Mouse (Mus musculus): ENCODE measurements around the gene Limd1. TPM values are rescaled to one million over a fixed set of nuclear protein-coding genes. Genes with fewer than 3 reads are reported as not detected.

Gene Limd1
- polyA plus RNA-seq (2012): 19.9 and 20.4 TPM in 2 replicates

DNA sequence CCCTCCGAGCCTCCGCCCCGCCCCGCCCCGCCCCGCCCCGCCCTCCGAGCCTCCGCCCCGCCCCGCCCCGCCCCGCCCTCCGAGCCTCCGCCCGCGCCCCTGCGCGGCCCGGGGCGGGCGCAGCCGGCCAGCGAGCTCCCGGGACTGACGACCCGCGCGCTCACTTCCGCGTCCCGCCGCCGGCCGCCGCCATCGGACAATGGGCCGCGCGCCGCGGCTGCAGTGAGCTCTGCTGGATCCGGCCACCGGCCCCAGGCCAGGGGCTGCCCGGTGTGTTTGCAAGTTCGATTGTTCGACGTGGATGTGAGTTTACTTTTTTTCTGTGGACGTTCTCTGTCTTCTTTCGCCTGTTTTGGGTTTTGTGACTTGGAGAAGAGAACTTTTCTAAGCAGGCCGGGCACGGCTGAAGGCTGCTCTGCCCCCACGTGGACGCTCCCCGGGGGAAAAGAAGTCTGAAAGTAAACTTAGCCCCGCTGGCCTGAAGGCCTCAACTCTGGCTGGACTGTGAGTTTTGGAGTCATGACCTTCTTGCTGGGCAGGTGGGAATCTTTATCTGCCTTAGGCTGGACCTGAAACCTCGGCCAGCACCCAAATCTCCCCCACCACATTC lies at the start of gene Limd1:
Gene Limd1 (plus strand): TSS at position 121 of the 610 bp plus-strand sequence.
- no peak for TF ChIP-seq GATA1 (IDR thresholded peaks at IDR 0.05; ENCODE audit: low read length)

DNA sequence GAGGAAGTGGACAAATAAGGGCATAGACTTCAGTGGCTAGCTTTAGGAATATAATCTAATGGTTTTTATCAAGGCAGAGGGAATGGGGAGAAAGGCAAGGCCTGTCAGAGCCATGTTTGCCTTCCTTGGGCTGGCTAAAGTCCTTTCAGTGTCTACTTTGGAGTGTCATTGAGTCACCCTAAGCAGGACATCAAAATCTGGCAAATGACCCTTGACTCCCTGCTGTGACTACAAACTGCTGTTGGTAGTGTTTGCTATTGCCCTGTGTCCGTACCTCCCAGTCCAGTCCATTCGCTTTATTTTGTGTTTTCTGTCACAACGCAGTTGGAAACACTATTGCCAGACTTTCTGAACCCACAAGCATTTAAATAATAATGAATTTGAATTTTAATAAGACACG lies 48.6 kb upstream of the Limd1 start:
- TF ChIP-seq GATA1 (IDR thresholded peaks at IDR 0.05; ENCODE audit: low read length): no peak

DNA sequence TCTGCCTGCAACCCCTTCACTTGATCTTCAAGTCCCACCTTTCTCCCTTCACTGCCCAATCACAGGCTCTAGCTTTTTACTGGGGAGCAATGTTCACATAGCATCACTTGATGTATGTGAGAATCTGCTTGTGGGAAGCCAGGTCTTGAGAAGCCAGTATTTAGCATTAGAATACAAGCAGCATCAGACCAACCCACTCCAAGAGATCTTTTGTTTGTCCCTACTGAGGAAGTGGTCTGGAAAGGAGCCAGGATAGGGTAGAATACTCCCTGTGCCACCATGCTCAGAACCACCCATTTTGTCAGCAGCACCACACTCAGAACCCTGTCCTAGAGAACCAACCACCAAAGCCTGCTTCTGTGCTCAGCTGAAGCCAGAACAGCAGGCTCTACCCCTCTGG lies 47.5 kb upstream of the Limd1 start:
- no peak for TF ChIP-seq GATA1 (IDR thresholded peaks at IDR 0.05; ENCODE audit: low read length)

DNA sequence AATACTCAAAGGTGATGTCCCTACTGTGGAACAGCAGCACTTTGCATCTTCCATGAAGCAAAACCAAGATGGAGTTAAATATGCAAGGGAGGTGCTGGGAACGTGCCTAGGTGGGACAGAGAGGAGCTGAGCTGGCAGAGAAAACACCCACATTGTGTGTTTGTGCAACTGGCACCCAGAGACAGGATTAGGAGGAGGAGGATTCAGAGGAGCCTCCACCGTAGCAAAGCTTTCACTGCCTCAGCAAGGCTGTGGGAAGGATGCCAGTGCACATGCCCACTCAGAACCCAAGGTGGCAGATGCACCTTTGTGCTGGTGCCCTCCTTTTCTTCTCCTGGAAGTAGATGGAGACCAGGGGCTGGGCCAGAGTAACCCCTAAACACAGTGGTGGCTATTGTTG lies 40.3 kb upstream of the Limd1 start:
- no peak for TF ChIP-seq GATA1 (IDR thresholded peaks at IDR 0.05; ENCODE audit: low read length)

DNA sequence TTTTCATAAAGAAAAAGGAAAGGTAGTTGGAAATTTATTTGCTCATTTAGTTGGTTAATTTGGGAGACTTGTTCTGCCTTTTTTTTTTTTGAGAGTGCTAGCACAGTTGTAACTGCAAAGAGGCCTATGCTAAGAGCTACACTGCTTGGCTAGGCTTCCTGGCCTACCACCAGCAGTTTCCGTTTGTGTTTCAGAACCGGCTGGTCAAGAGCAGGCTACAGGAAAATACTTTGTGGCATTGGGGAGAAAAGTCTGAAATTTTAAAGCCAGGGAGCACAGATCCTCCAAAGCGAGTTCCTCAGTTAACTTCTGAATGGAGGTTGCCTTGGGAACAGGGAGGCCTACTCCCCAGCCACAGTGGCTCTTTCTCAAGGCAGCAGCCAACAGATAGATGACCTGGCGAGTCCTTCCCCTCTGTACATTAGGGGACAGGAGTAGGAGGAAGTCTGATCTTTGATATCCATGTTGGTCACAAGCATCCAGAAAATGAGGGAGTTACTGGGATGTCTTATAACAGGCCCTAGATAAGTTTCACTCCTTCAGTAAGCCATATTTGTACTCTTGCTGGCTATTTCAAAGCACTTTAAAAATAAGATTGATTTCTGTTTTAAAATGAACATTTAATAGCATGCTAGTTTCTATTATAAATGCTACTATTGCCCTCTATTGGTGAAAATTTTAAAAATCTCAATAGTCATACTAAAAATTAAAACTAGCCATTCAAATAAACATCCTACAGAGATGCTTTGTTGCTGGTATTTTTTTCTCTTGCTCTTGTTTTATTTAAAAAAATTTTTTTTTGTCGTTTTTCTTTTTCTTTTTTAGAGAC lies 38.1 kb upstream of the Limd1 start:
- no peak for TF ChIP-seq GATA1 (IDR thresholded peaks at IDR 0.05; ENCODE audit: low read length)

DNA sequence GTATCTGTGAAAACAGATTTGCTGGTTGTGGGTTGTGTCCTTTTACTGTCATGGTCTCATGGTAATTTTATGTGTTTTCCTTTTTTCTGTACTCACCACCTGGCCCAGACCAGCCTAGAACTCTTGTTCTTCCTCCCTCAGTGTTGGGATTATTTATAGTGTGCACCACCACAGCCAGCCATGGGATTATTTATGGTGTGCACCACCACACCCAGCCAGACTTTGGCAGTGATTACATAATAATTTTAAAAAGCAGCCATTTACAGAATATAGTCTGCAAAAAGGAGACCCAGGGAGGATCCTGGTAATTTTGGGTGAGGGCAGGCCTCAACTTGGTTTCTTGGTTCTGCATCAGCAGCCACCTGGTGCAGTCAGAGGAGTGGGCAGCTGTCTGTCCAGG lies 29.9 kb upstream of the Limd1 start:
- no peak for TF ChIP-seq GATA1 (IDR thresholded peaks at IDR 0.05; ENCODE audit: low read length)

DNA sequence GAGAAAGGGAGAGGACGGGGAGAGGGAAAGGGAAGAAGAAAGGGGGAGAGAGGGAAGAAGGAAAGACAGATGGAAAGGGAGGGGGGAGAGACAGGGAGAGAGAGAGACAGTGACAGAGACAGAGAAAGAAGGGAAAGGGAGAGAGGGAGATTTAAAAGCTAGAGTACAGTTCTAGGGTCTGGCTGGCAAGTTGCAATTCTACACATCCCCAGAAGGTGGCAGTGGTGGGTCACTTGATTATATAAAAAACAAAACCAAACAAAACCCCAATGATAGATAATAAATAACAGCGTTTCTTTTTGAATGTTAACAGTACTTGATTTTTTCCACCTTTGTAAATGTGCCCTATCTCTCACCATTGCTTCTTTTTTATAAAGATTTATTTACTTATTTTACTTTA lies 28.3 kb upstream of the Limd1 start:
- TF ChIP-seq GATA1 (IDR thresholded peaks at IDR 0.05; ENCODE audit: low read length): no peak

DNA sequence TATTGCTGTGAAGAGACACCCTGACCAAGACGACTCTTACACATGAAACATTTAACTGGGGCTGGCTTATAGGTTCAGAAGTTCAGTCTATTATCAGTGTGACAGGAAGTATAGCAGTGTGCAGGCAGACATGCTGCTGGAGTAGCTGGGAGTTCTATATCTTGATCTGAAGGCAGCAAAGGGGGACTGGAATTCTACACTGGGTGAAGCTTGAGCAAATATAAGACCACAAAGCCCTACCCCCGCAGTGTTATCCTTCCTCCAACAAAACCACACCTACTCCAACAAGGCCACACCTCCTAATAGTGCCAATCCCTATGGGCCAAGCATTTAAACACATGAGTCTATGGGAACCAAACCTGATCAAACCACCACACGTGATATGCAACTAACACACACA lies 26.7 kb upstream of the Limd1 start:
- no peak for TF ChIP-seq GATA1 (IDR thresholded peaks at IDR 0.05; ENCODE audit: low read length)

DNA sequence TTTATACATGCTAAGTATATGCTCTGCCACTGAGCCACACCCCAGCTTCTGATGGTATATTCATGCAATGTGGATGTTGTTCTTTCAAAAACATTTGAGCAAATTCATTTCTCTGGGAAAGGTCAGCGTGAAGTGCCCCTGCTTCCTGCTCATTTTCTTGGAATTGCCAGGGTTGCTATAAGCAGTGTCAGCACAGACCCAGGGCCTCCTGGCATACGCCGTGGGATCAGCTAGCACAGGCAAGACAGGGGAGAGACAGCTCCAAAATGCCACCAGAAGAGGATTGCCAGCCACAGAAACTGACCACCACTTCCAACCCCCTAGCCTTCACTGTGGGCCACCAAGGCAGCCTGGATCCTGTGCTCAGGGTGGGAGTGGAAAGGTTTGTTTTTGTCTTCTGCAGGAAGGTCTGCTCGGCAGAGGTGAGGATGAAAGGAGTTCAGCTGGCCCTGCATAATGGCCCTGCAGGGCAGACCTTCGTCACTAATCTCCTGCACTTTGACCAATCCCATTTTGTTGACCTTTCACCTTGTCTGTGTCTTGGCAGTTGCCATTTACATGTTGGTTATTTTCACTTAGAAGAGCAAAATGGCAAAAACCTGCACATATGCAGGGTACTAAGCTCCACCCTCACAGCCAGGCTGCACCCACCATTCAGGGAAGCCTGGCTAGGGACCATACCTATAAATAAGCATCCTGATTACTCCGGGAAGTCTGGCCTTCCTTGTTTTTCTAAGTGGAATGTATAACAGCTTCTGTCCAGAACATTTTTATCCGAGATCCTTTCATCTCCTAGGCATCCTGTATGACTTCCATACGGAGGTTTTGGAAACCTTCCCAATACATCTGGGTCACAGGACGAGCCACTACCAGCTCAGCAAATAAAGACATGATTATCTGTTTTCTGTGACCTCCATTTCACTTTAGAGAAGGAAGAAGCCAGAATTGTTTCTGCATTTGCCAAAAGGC lies 21.6 kb upstream of the Limd1 start:
- TF ChIP-seq GATA1 (IDR thresholded peaks at IDR 0.05; ENCODE audit: low read length): no peak

DNA sequence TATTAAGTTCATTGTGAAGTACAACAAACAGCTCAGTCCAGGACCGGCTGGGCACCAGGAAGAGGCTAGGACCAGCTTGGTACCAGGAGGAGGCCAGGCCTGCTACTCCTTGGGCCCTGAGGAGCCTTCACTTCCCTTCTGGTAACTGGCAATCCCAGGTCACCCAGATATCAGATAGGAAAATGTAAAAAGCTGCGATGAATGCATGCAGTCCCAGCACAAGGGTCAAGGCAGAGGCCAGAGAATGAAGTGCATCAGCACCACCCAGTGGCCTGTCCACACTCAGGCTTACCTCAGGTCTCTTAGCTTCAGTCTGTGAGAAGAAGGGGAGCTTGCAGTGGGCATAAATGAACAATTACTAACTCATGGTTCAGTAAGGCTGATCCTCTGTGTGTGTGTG lies 20.9 kb upstream of the Limd1 start:
- no peak for TF ChIP-seq GATA1 (IDR thresholded peaks at IDR 0.05; ENCODE audit: low read length)

DNA sequence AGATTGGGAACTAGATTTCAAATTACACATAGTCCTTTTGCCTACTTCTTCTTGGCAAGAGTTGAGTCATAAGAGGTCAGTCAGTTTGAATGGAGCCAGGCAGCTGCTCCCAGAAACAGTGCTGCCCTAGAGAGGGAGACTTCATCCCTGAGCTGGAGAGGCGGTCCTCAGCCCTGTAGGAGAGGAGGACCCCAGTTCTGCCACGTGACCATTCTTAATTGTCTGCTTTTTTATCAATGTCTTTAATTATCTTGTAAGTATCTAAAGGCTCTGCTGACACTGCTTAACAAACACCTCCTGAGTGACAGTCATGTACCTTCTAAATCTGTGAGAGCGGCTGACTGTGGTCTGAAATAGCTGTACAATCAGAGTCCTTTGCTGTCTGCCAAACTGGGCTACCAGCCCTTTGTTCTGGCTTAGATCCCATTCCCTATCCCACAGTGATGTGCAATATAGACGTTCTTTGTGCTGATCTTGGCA lies 11.3 kb upstream of the Limd1 start:
- no peak for TF ChIP-seq GATA1 (IDR thresholded peaks at IDR 0.05; ENCODE audit: low read length)

DNA sequence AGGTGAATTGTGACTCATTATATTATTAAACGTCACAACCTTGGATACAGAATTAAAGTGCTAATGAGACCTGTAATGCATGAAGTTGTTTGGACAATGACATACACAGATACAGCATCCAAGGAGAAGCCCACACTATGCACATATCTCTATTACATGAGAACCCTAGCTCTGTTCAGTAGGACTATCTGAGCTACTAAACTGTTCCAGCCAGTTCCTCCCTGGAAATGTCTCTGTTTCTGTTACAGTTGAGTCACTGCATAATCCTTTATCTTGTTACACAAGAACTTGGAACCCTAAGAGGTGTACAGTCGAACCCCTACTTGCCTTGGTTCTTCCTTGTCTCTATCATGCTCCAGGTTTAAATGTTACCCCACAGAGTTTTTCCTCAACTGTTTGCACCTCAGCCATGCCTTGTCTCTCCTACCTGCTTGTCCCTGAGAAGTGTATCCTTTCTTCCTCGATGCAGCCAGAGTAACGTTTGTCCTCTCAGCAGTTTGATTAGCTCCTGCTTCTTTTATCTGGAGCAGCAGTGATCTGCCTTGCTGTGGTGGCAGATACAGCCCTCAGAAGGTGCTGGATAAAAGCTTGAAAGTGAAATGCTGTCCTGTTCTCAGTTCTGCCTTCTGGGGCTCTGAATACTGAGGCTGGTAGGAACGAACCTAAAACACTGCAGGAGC lies 10.0 kb upstream of the Limd1 start:
- TF ChIP-seq GATA1 (IDR thresholded peaks at IDR 0.05; ENCODE audit: low read length): no peak

DNA sequence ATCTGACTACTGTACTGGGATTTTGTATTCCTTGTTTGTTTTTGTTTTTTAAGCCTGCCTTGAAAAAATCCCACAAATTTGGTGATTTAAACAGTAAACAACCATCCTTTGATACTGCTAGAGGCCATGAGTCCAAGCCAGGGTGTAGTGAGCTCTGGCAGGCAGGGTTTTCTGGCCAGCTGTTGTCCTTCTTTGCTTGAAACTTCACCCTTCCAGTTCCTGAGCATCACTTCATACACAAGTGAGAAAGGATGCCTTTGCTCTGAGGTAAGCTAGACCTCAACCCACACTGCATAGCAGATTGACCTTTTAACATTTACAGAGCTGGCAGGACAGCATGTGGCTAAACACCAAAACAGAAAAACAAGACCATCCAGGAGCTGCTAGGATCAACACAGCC lies 9.4 kb upstream of the Limd1 start:
- no peak for TF ChIP-seq GATA1 (IDR thresholded peaks at IDR 0.05; ENCODE audit: low read length)

DNA sequence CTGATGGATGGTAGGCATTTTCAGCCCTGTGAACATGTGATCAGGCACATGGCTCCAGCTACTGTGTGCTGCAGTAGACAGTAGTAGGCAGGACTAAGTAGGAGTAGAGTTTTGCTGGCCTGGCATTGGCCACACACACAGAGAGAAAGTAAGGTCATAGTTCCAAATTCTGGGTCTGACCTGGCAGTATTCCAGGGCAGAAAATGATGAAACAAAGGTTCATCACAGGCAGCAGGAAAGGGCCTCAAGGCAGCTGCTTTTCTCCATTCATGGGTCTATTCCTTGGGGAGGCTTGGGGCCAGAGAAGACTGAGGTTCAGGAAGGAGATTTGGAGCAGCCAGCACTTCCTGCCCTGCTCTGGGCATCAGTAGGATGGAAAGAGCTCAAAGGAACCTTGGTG lies 5.1 kb upstream of the Limd1 start:
- TF ChIP-seq GATA1 (IDR thresholded peaks at IDR 0.05; ENCODE audit: low read length): no peak

DNA sequence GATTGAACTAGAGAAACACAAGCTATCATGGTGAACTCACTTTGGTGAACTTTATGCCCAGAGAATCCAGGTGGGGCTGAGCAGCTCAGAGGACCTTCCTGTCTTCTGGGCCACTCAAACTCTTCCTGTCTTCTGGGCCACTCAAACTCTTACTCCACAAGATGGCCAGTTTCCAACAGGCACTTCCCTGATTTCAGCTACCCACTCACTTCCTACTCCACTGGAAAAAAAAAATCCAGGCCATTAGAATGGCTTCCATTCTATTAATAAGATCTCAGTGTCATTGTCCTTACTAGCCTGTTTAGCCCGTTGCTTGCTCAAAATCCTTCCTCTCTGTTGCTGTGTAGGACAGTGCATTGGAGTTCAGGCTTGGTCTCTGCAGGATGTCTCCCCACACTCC lies 2.9 kb upstream of the Limd1 start:
- no peak for TF ChIP-seq GATA1 (IDR thresholded peaks at IDR 0.05; ENCODE audit: low read length)

Measured in G1E-ER4 (cell line).